Mouse (Mus musculus): ENCODE measurements at regions not wholly inside any gene's neighbourhood (a gene's known extent, or its start where the extent isn't known, plus 50 kb on each side); places are given as distances from the start of the nearest gene placed in this dataset.

- DNase-seq (ENCODE audit: low spot score in 2 of 2) = no peak
These were observed 89.1 kb upstream of the 4930412O13Rik start for GRCm38 (mm10) chr2:9791970-9792369.

GRCm38 (mm10) chr2:9792381-9792780 lies 88.7 kb upstream of the 4930412O13Rik start:
- no peak for DNase-seq (ENCODE audit: low spot score in 2 of 2)

- DNase-seq (ENCODE audit: low spot score in 2 of 2) = no peak
These were observed 85.7 kb upstream of the 4930412O13Rik start for GRCm38 (mm10) chr2:9795401-9795800.

GRCm38 (mm10) chr2:9801484-9801883 lies 79.6 kb upstream of the 4930412O13Rik start:
- no peak for DNase-seq (ENCODE audit: low spot score in 2 of 2)

GRCm38 (mm10) chr2:9804306-9804705 lies 76.7 kb upstream of the 4930412O13Rik start:
- DNase-seq (ENCODE audit: low spot score in 2 of 2) = peak in 1 of 2 experiments; percentile 13

- DNase-seq (ENCODE audit: low spot score in 2 of 2) = no peak
These were observed 75.5 kb upstream of the 4930412O13Rik start for GRCm38 (mm10) chr2:9805590-9805989.
